Mouse (Mus musculus) liver, postnatal 0 days (tissue): Measurements from ENCODE around the gene Gm37240. TPM values are rescaled to one million over a fixed set of nuclear protein-coding genes. Genes with fewer than 3 reads are reported as not detected.

Source experiments
- ATAC-seq: fragments of 200-750 bp; cut with Nextera tagmentation; 2 replicates; pipeline ENCODE4 v1.8.0; 2017; ENCODE audit warnings: mild to moderate bottlenecking, moderate library complexity
- DNase-seq: peaks from one replicate; pipeline ENCODE4 v3.0.0-alpha.2; 2016
- H3K27ac ChIP-seq: fragments of 300-500 bp; sonication (generic); 2 replicates; pipeline ENCODE4 v1.5.1; 2014; ENCODE audit warnings: antibody characterized with exemption, moderate library complexity, mild to moderate bottlenecking, low read depth
- H3K27me3 ChIP-seq: fragments of 300-500 bp; sonication (generic); 2 replicates; pipeline ENCODE4 v1.6.1; 2014; ENCODE audit warnings: low read length, control low read depth, mixed read lengths; ENCODE audit not compliant: insufficient read depth
- H3K36me3 ChIP-seq: fragments of 300-500 bp; sonication (generic); replicated peaks from 2 replicates; pipeline ENCODE4 v1.6.1; 2014; ENCODE audit warnings: mild to moderate bottlenecking, control low read depth, low read length, moderate library complexity, mixed read lengths; ENCODE audit not compliant: insufficient read depth
- H3K4me1 ChIP-seq: fragments of 300-500 bp; sonication (generic); 2 replicates; pipeline ENCODE4 v1.6.1; 2014; ENCODE audit warnings: antibody characterized with exemption, mild to moderate bottlenecking, control low read depth; ENCODE audit not compliant: insufficient read depth
- H3K4me2 ChIP-seq: fragments of 300-500 bp; sonication (generic); 2 replicates; pipeline ENCODE4 v1.6.1; 2014; ENCODE audit warnings: low read depth, mild to moderate bottlenecking, low read length, moderate library complexity, mixed read lengths
- H3K4me3 ChIP-seq: fragments of 300-500 bp; sonication (generic); 2 replicates; pipeline ENCODE4 v1.5.1; 2014; ENCODE audit warnings: low read depth, low read length
- H3K9ac ChIP-seq: fragments of 300-500 bp; sonication (generic); replicated peaks from 2 replicates; pipeline ENCODE4 v1.6.1; 2014; ENCODE audit warnings: mild to moderate bottlenecking, moderate library complexity
- H3K9me3 ChIP-seq: fragments of 300-500 bp; sonication (generic); 2 replicates; pipeline ENCODE4 v1.6.1; 2016; ENCODE audit warnings: mild to moderate bottlenecking, control low read depth, low read length, mixed read lengths
- CTCF ChIP-seq: sonication (generic); IDR thresholded peaks from 2 replicates; pipeline ENCODE4 v1.5.1; 2016; ENCODE audit warnings: antibody characterized with exemption, low read depth
- EP300 ChIP-seq: IDR thresholded peaks from 2 replicates; pipeline ENCODE4 v1.6.1; 2016; ENCODE audit warnings: antibody characterized with exemption, low read depth, mild to moderate bottlenecking
- WGBS: fragments of 180-500 bp; shearing (Covaris S2); extraction: QIAGEN DNeasy Blood & Tissue Kit; methylation state at CpG from one replicate; pipeline ENCODE4 v1.1.7; 2014; ENCODE audit not compliant: insufficient replicate concordance; 5-methylcytosine and 5-hydroxymethylcytosine counted together
- polyA plus RNA-seq: library from polyadenylated mRNA; unstranded; fragments of >200 nt; fragmentation: Nextera tagmentation; extraction: Ambion mirVana; gene quantifications from 2 replicates; pipeline ENCODE4 v1.2.1, GENCODE M21; 2015

Gm37240 gene
- polyA plus RNA-seq, 1 experiment from 2014 or later: 0.72 TPM

- Histone ChIP-seq H3K9ac (no peak overlapping the region), H3K4me1 (no peaks in the 10 kb centered on the region), H3K4me3 (no peak overlapping the region), H3K27me3 (no peaks in the 10 kb centered on the region), H3K4me2 (no peak overlapping the region), H3K9me3 (no peaks in the 10 kb centered on the region), H3K36me3 (no peaks in the 10 kb centered on the region), H3K27ac (no peak overlapping the region)
- WGBS: 53% methylated on average over 2 of the region's 2 CpGs
- TF ChIP-seq EP300 (no peak), CTCF (no peak)
- no peak for ATAC-seq
- no peak for DNase-seq
Observed at GRCm38 (mm10) chr3:85841454-85842176, 45.7 kb downstream of the Gm37240 start.

GRCm38 (mm10) chr3:85833627-85834026, 53.7 kb downstream of the Gm37240 start:
- Histone ChIP-seq H3K27me3 (no peaks in the 10 kb centered on the region), H3K9me3 (no peaks in the 10 kb centered on the region), H3K4me3 (no peak overlapping the region), H3K27ac (no peak overlapping the region), H3K4me1 (no peaks in the 10 kb centered on the region), H3K9ac (no peak overlapping the region), H3K4me2 (no peak overlapping the region), H3K36me3 (no peaks in the 10 kb centered on the region)
- TF ChIP-seq EP300: no peak
- TF ChIP-seq CTCF: no peak
- ATAC-seq: no peak
- 68% methylated on average over 1 of the region's 1 CpGs for WGBS
- no peak for DNase-seq

GRCm38 (mm10) chr3:85832490-85833155, 54.7 kb downstream of the Gm37240 start:
- H3K9ac ChIP-seq: no peak overlapping the region
- TF ChIP-seq EP300 (no peak), CTCF (no peak)
- no peaks in the 10 kb centered on the region for H3K36me3 ChIP-seq
- no peak overlapping the region for H3K4me2 ChIP-seq
- no peaks in the 10 kb centered on the region for H3K9me3 ChIP-seq
- no peaks in the 10 kb centered on the region for H3K27me3 ChIP-seq
- no peak for ATAC-seq
- no peaks in the 10 kb centered on the region for H3K4me1 ChIP-seq
- WGBS: 77% methylated on average over 10 of the region's 10 CpGs
- DNase-seq: no peak
- H3K27ac ChIP-seq: no peak overlapping the region
- H3K4me3 ChIP-seq: no peak overlapping the region

- no peak for DNase-seq
- ATAC-seq: no peak
- no peak overlapping the region for H3K4me2 ChIP-seq
- no peaks in the 10 kb centered on the region for H3K27me3 ChIP-seq
- no peak overlapping the region for H3K27ac ChIP-seq
- H3K9ac ChIP-seq: no peak overlapping the region
- no peak for TF ChIP-seq CTCF
- no peak for TF ChIP-seq EP300
- H3K4me1 ChIP-seq: no peaks in the 10 kb centered on the region
- no peaks in the 10 kb centered on the region for H3K9me3 ChIP-seq
- 74% methylated on average over 1 of the region's 1 CpGs for WGBS
- H3K36me3 ChIP-seq: no peaks in the 10 kb centered on the region
- H3K4me3 ChIP-seq: no peak overlapping the region
Observed at GRCm38 (mm10) chr3:85831785-85832184, 55.5 kb downstream of the Gm37240 start.

- no peak for TF ChIP-seq EP300
- no peak for TF ChIP-seq CTCF
- Histone ChIP-seq H3K27me3 (no peaks in the 10 kb centered on the region), H3K4me2 (no peak overlapping the region), H3K9me3 (no peaks in the 10 kb centered on the region), H3K4me3 (no peak overlapping the region), H3K36me3 (no peaks in the 10 kb centered on the region), H3K4me1 (no peaks in the 10 kb centered on the region), H3K9ac (no peak overlapping the region), H3K27ac (no peak overlapping the region)
- ATAC-seq (no peak), DNase-seq (no peak)
- WGBS: 61% methylated on average over 4 of the region's 4 CpGs
Observed at GRCm38 (mm10) chr3:85829047-85829446, 58.3 kb downstream of the Gm37240 start.

- ATAC-seq: no peak
- 79% methylated on average over 6 of the region's 6 CpGs for WGBS
- H3K27me3 ChIP-seq: no peaks in the 10 kb centered on the region
- no peak overlapping the region for H3K9ac ChIP-seq
- H3K36me3 ChIP-seq: no peaks in the 10 kb centered on the region
- no peak overlapping the region for H3K4me3 ChIP-seq
- no peak overlapping the region for H3K27ac ChIP-seq
- DNase-seq: no peak
- TF ChIP-seq EP300 (no peak), CTCF (no peak)
- H3K4me2 ChIP-seq: no peak overlapping the region
- no peaks in the 10 kb centered on the region for H3K9me3 ChIP-seq
- H3K4me1 ChIP-seq: no peaks in the 10 kb centered on the region
Observed at GRCm38 (mm10) chr3:85827815-85828214, 59.5 kb downstream of the Gm37240 start.
